Mouse (Mus musculus): ENCODE data around the gene Hnrnpdl. TPM values are rescaled to one million over a fixed set of nuclear protein-coding genes. Genes with fewer than 3 reads are reported as not detected.
A peak's percentile ranks its signal among the peaks of the same experiment; 100 is the strongest.

Gene Hnrnpdl
- polyA plus RNA-seq, 1 experiment from 2014 or later = 202 TPM

DNA sequence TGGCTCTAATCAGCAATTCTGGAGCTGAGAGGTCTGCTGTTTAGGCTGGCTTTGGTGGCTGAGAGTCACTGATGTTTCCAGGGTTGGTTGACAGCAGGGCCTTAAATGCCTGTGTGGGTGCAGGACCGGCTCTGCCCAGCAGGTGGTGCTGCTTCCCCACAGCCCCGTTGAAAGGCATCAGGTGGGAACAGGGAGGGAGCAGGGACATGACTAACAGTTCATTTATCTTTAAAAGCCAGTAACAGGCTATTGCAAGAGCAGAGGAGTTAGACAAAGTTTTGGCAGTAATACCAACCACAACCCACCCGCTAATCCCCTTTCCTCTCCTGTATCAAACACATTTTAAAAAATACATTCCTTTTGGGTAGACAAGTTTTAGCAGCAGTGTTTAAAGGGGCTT is 30.8 kb upstream of the Hnrnpdl start:
- no peak overlapping the region for H3K4me3 ChIP-seq (replicated peaks; ENCODE audit: low read length)
- ATAC-seq (ENCODE audit: low FRiP score) (0 out of 2 replicates have a peak, but pooled peaks have one; percentile 38), DNase-seq (ENCODE audit: low spot score) (peak; percentile 90)
- H3K36me3 ChIP-seq (replicated peaks; ENCODE audit: control insufficient read depth, insufficient read depth) = peaks cover 41% of the 10 kb centered on the region
- no peaks in the 10 kb centered on the region for H3K9me3 ChIP-seq (ENCODE audit: control insufficient read depth, low read length)
- no peaks in the 10 kb centered on the region for H3K27me3 ChIP-seq (ENCODE audit: control insufficient read depth, insufficient read depth, low read length)
- 31% methylated on average over 3 of the region's 3 CpGs for WGBS
- no peaks in the 10 kb centered on the region for H3K4me1 ChIP-seq (replicated peaks; ENCODE audit: control insufficient read depth, insufficient read depth, low read length)
- no peak overlapping the region for H3K9ac ChIP-seq
- H3K27ac ChIP-seq = no peak overlapping the region
- H3K4me2 ChIP-seq (replicated peaks) = no peak overlapping the region

GRCm38 (mm10) chr5:100069526-100069925 is 30.1 kb upstream of the Hnrnpdl start:
- Histone ChIP-seq H3K4me3 (replicated peaks; ENCODE audit: low read length) (no peak overlapping the region), H3K9ac (no peak overlapping the region), H3K4me1 (replicated peaks; ENCODE audit: control insufficient read depth, insufficient read depth, low read length) (no peaks in the 10 kb centered on the region), H3K9me3 (ENCODE audit: control insufficient read depth, low read length) (no peaks in the 10 kb centered on the region), H3K27ac (no peak overlapping the region), H3K27me3 (ENCODE audit: control insufficient read depth, insufficient read depth, low read length) (no peaks in the 10 kb centered on the region), H3K36me3 (replicated peaks; ENCODE audit: control insufficient read depth, insufficient read depth) (peaks cover 49% of the 10 kb centered on the region), H3K4me2 (replicated peaks) (no peak overlapping the region)
- DNase-seq (ENCODE audit: low spot score) (no peak), ATAC-seq (ENCODE audit: low FRiP score) (no peak)
- 93% methylated on average over 2 of the region's 2 CpGs for WGBS

- no peaks in the 10 kb centered on the region for H3K27me3 ChIP-seq (ENCODE audit: control insufficient read depth, insufficient read depth, low read length)
- H3K36me3 ChIP-seq (replicated peaks; ENCODE audit: control insufficient read depth, insufficient read depth) = peaks cover 56% of the 10 kb centered on the region
- 95% methylated on average over 16 of the region's 16 CpGs for WGBS
- DNase-seq (ENCODE audit: low spot score) (no peak), ATAC-seq (ENCODE audit: low FRiP score) (no peak)
- H3K4me2 ChIP-seq (replicated peaks) = no peak overlapping the region
- no peak overlapping the region for H3K4me3 ChIP-seq (replicated peaks; ENCODE audit: low read length)
- H3K9me3 ChIP-seq (ENCODE audit: control insufficient read depth, low read length) = no peaks in the 10 kb centered on the region
- H3K9ac ChIP-seq = no peak overlapping the region
- no peaks in the 10 kb centered on the region for H3K4me1 ChIP-seq (replicated peaks; ENCODE audit: control insufficient read depth, insufficient read depth, low read length)
- no peak overlapping the region for H3K27ac ChIP-seq
Observed at GRCm38 (mm10) chr5:100067579-100067978, 28.1 kb upstream of the Hnrnpdl start.

GRCm38 (mm10) chr5:100060876-100061275 is 21.4 kb upstream of the Hnrnpdl start:
- no peak overlapping the region for H3K27ac ChIP-seq
- ATAC-seq (ENCODE audit: low FRiP score) (no peak), DNase-seq (ENCODE audit: low spot score) (no peak)
- no peaks in the 10 kb centered on the region for H3K4me1 ChIP-seq (replicated peaks; ENCODE audit: control insufficient read depth, insufficient read depth, low read length)
- no peaks in the 10 kb centered on the region for H3K9me3 ChIP-seq (ENCODE audit: control insufficient read depth, low read length)
- no peak overlapping the region for H3K4me2 ChIP-seq (replicated peaks)
- no peaks in the 10 kb centered on the region for H3K27me3 ChIP-seq (ENCODE audit: control insufficient read depth, insufficient read depth, low read length)
- H3K9ac ChIP-seq = no peak overlapping the region
- peaks cover 66% of the 10 kb centered on the region for H3K36me3 ChIP-seq (replicated peaks; ENCODE audit: control insufficient read depth, insufficient read depth)
- no peak overlapping the region for H3K4me3 ChIP-seq (replicated peaks; ENCODE audit: low read length)
- WGBS = 98% methylated on average over 14 of the region's 14 CpGs

DNA sequence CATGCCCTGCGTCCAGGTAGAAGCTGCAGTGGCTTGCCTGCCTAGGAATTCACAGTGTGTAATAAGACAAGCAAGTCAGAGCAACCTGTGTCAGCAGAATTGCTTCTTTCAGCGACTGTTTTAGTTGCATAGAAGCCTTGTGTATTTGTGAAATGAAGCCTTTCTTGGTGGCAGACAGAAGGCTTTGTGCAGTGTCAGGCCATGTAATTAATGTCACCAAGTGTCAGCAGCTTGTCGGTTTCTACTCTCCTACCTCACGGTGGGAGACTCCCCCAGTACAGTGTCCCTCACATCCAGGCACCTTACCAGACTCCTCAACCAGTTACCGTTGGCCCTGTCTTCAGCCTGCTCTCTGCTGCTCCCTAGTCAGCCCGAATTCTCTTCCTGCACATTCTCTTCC is 19.9 kb upstream of the Hnrnpdl start:
- Histone ChIP-seq H3K4me3 (replicated peaks; ENCODE audit: low read length) (no peak overlapping the region), H3K4me2 (replicated peaks) (no peak overlapping the region), H3K27me3 (ENCODE audit: control insufficient read depth, insufficient read depth, low read length) (no peaks in the 10 kb centered on the region), H3K36me3 (replicated peaks; ENCODE audit: control insufficient read depth, insufficient read depth) (peaks cover 51% of the 10 kb centered on the region), H3K9me3 (ENCODE audit: control insufficient read depth, low read length) (no peaks in the 10 kb centered on the region), H3K9ac (no peak overlapping the region), H3K4me1 (replicated peaks; ENCODE audit: control insufficient read depth, insufficient read depth, low read length) (no peaks in the 10 kb centered on the region), H3K27ac (0 out of 2 replicates have a peak overlapping the region, but pooled peaks have one; percentile 7)
- DNase-seq (ENCODE audit: low spot score) (no peak), ATAC-seq (ENCODE audit: low FRiP score) (no peak)
- 39% methylated on average over 6 of the region's 6 CpGs for WGBS

DNA sequence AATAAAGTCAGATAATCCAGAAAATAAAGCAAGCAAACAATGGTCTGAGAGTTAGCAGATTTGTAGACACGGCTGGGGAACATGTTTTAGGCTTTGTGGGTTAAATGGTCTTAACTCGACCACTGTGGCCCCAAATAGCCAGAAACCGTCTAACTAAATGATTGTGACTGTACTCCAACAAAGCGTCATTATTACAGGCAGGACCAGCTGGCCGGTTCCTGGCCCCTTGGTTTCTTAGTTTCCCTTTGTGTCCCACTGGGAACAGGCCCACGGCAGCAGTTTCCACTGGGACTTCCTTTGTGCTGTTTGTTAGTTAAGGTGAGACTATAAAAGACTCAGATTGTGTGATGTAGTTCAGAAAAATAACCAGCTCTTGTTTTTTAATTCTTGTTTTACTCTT is 19.3 kb upstream of the Hnrnpdl start:
- DNase-seq (ENCODE audit: low spot score) (no peak), ATAC-seq (ENCODE audit: low FRiP score) (no peak)
- H3K4me1 ChIP-seq (replicated peaks; ENCODE audit: control insufficient read depth, insufficient read depth, low read length) = no peaks in the 10 kb centered on the region
- H3K27me3 ChIP-seq (ENCODE audit: control insufficient read depth, insufficient read depth, low read length) = no peaks in the 10 kb centered on the region
- H3K4me3 ChIP-seq (replicated peaks; ENCODE audit: low read length) = no peak overlapping the region
- no peak overlapping the region for H3K9ac ChIP-seq
- H3K9me3 ChIP-seq (ENCODE audit: control insufficient read depth, low read length) = no peaks in the 10 kb centered on the region
- peaks cover 45% of the 10 kb centered on the region for H3K36me3 ChIP-seq (replicated peaks; ENCODE audit: control insufficient read depth, insufficient read depth)
- 39% methylated on average over 6 of the region's 6 CpGs for WGBS
- H3K27ac ChIP-seq = 0 out of 2 replicates have a peak overlapping the region, but pooled peaks have one; percentile 7
- H3K4me2 ChIP-seq (replicated peaks) = no peak overlapping the region

- Histone ChIP-seq H3K4me2 (replicated peaks) (no peak overlapping the region), H3K36me3 (replicated peaks; ENCODE audit: control insufficient read depth, insufficient read depth) (peaks cover 35% of the 10 kb centered on the region), H3K27me3 (ENCODE audit: control insufficient read depth, insufficient read depth, low read length) (no peaks in the 10 kb centered on the region), H3K9me3 (ENCODE audit: control insufficient read depth, low read length) (no peaks in the 10 kb centered on the region), H3K9ac (no peak overlapping the region), H3K27ac (no peak overlapping the region), H3K4me1 (replicated peaks; ENCODE audit: control insufficient read depth, insufficient read depth, low read length) (no peaks in the 10 kb centered on the region), H3K4me3 (replicated peaks; ENCODE audit: low read length) (no peak overlapping the region)
- WGBS = 57% methylated on average over 12 of the region's 15 CpGs
- DNase-seq (ENCODE audit: low spot score) (no peak), ATAC-seq (ENCODE audit: low FRiP score) (no peak)
Observed at GRCm38 (mm10) chr5:100057461-100058209, 18.2 kb upstream of the Hnrnpdl start.

GRCm38 (mm10) chr5:100055866-100056369 is 16.5 kb upstream of the Hnrnpdl start:
- no peak overlapping the region for H3K4me3 ChIP-seq (replicated peaks; ENCODE audit: low read length)
- no peak overlapping the region for H3K9ac ChIP-seq
- H3K4me1 ChIP-seq (replicated peaks; ENCODE audit: control insufficient read depth, insufficient read depth, low read length) = no peaks in the 10 kb centered on the region
- no peak for ATAC-seq (ENCODE audit: low FRiP score)
- H3K36me3 ChIP-seq (replicated peaks; ENCODE audit: control insufficient read depth, insufficient read depth) = peaks cover 19% of the 10 kb centered on the region
- H3K27me3 ChIP-seq (ENCODE audit: control insufficient read depth, insufficient read depth, low read length) = no peaks in the 10 kb centered on the region
- no peak overlapping the region for H3K4me2 ChIP-seq (replicated peaks)
- no peaks in the 10 kb centered on the region for H3K9me3 ChIP-seq (ENCODE audit: control insufficient read depth, low read length)
- WGBS = 83% methylated on average over 5 of the region's 5 CpGs
- no peak for DNase-seq (ENCODE audit: low spot score)
- no peak overlapping the region for H3K27ac ChIP-seq

DNA sequence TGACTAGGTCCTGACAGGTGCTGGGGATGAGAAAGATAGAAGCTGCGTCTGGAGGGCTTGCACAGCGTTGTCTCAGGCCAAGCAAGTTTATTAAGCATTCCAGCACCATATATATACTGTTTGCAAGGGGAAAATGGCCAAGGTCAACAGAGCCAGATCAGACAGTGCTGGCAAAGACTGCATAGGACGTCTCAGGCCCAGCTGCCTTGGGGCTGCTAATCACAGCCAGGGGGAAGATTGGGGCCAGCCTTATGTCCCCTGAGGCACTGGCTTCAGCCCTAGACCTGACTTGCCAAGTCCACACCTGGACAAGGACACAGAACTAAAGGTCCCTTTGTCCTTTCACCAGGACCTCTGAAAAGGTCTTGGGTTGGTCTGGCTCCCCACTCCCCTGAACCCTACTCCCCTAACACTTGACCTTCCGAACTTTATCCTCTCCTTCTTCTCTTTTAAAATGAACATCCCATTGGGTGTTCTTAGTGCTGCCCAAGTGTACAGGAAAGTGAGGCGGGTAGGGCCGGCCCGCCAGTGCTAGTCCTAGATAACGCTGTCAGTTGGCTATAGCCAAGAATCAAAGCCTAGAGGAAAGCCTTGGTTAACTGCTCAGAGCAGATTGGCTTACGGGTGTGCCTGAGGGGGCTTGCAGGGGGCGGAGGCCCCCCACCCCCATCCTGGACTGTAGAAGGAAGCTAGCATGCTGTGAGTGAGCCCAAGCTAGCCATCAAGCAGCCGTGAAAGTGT is 15.5 kb upstream of the Hnrnpdl start:
- no peak overlapping the region for H3K4me3 ChIP-seq (replicated peaks; ENCODE audit: low read length)
- H3K9ac ChIP-seq = no peak overlapping the region
- 82% methylated on average over 11 of the region's 11 CpGs for WGBS
- no peak overlapping the region for H3K27ac ChIP-seq
- ATAC-seq (ENCODE audit: low FRiP score) (no peak), DNase-seq (ENCODE audit: low spot score) (no peak)
- no peaks in the 10 kb centered on the region for H3K9me3 ChIP-seq (ENCODE audit: control insufficient read depth, low read length)
- H3K4me2 ChIP-seq (replicated peaks) = no peak overlapping the region
- H3K4me1 ChIP-seq (replicated peaks; ENCODE audit: control insufficient read depth, insufficient read depth, low read length) = no peaks in the 10 kb centered on the region
- peaks cover 9% of the 10 kb centered on the region for H3K36me3 ChIP-seq (replicated peaks; ENCODE audit: control insufficient read depth, insufficient read depth)
- no peaks in the 10 kb centered on the region for H3K27me3 ChIP-seq (ENCODE audit: control insufficient read depth, insufficient read depth, low read length)

Data from hindbrain, embryonic 14.5 days (tissue).